Mouse (Mus musculus) lung, adult 2 months (tissue): Measurements from ENCODE around the gene Scn8a. TPM values are rescaled to one million over a fixed set of nuclear protein-coding genes. Genes with fewer than 3 reads are reported as not detected.
A peak's percentile ranks its signal among the peaks of the same experiment; 100 is the strongest.

Experiments
- DNase-seq: peaks from one replicate; pipeline ENCODE4 v3.0.0; 2022
- H3K4me1 ChIP-seq: fragments of 200-500 bp; 2 replicates; pipeline ENCODE4 v1.6.1; 2011; ENCODE audit warnings: low read length; ENCODE audit not compliant: control insufficient read depth, insufficient read depth
- H3K4me3 ChIP-seq: fragments of 200-500 bp; replicated peaks from 2 replicates; pipeline ENCODE3; 2011; ENCODE audit warnings: low read depth, mild to moderate bottlenecking, control low read depth, low read length; ENCODE audit errors: extremely low read depth
- CTCF ChIP-seq: fragments of 200-500 bp; IDR thresholded peaks from 2 replicates; pipeline ENCODE4 v1.5.1; 2011; ENCODE audit warnings: mild to moderate bottlenecking, low read length, control low read depth; ENCODE audit not compliant: insufficient read depth
- POLR2A ChIP-seq: fragments of 200-500 bp; IDR thresholded peaks from 2 replicates; pipeline ENCODE4 v1.6.1; 2011; ENCODE audit warnings: low read depth, mild to moderate bottlenecking, control low read depth, low read length, borderline replicate concordance; ENCODE audit errors: extremely low read depth
- WGBS: fragments of 180-500 bp; shearing (Covaris S2); methylation state at CpG from one replicate; pipeline ENCODE4 v1.1.7; 2018; 5-methylcytosine and 5-hydroxymethylcytosine counted together
- polyA plus RNA-seq: library from polyadenylated mRNA; depleted of rRNA; stranded (reverse); fragments of >200 nt; gene quantifications from 2 replicates; pipeline ENCODE4 v1.2.3, GENCODE M21; 2012

The Scn8a gene
- polyA plus RNA-seq, 1 experiment: 0.27 TPM

DNA sequence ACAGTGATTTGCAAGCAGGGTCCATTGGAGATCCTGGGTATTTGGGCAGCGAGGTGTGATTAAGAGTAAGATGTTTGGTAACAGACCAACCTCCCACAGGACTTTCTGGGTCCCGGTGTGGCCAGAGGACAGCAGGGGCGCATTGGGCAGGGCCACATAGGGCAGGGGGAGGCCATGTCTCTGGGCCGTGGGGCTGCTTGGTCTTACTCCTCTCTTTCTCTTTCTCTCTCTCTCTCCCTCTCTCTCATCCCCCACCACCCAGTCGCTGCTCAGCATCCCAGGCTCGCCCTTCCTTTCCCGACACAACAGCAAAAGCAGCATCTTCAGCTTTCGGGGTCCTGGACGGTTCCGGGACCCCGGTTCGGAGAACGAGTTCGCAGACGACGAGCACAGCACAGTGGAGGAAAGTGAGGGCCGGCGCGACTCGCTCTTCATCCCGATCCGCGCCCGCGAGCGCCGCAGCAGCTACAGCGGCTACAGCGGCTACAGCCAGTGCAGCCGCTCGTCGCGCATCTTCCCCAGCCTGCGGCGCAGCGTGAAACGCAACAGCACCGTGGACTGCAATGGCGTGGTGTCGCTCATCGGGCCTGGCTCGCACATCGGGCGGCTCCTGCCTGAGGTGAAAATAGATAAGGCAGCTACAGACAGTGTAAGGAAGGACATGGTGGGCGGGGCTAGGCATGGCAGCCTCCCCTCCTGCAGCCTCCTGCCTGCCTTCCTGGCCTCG, 113.9 kb downstream of the Scn8a start:
- Histone ChIP-seq H3K4me1 (no peaks in the 10 kb centered on the region), H3K4me3 (peak overlapping the region; percentile 20)
- TF ChIP-seq POLR2A (no peak), CTCF (no peak)
- peak; percentile 18 for DNase-seq
- 1% methylated on average over 46 of the region's 46 CpGs for WGBS

DNA sequence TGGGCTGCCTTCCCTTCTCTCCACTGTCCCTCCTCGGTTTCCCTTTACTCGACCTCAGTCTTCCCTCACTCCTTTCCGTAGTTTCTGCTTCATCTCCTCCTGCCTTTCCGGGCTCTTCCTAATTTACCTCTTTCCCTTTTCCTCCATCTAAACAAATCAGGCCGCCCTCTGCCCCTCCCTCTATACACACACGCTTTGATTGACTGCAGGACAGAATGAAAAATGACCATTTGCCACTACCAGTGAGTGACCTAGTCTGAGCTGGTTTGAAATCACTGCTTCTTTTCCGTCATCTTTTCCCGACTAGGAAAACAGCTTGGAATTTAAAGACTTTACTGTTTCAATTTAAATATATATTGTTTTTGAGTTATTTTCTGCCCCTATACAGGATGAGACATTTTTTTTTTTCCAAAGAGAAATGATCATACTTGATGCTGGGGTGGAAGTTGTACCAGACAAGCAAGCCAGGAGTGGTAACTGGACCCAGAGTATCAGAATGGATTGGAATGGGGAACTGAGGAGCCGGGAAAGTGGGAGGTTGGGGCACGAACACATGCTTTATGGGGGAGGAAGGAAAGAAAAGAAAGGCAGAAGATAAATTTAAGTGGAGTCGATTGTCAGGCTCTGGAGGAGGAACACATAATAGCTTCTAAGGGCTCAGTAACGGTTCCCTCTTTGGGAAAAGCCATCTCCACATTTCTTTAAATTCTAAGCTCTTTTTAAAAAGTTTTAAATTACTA, 114.7 kb downstream of the Scn8a start:
- 21% methylated on average over 12 of the region's 12 CpGs for WGBS
- Histone ChIP-seq H3K4me3 (peak overlapping the region; percentile 9), H3K4me1 (no peaks in the 10 kb centered on the region)
- DNase-seq: no peak
- TF ChIP-seq CTCF (no peak), POLR2A (no peak)

DNA sequence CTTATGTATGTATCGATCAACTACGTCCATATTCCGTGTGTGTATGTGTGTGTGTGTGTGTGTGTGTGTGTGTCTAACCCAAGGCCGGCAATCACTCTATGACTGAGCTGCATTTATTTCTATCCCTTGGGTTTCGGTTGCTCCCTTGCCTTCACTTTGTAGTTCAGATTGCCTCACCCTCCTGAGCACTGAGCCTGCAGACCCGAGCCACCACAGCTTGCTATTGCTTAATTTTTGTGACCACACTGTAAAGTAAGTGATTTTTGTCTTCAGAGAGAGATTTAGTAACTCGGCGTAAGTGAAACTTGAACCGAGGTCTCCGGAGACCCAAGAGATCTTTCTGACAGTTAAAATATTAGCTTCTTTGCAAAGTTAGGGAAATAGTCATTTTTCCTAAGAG, 116.8 kb downstream of the Scn8a start:
- H3K4me3 ChIP-seq: no peak overlapping the region
- WGBS: 82% methylated on average over 10 of the region's 10 CpGs
- TF ChIP-seq CTCF (no peak), POLR2A (no peak)
- H3K4me1 ChIP-seq: no peaks in the 10 kb centered on the region
- no peak for DNase-seq

DNA sequence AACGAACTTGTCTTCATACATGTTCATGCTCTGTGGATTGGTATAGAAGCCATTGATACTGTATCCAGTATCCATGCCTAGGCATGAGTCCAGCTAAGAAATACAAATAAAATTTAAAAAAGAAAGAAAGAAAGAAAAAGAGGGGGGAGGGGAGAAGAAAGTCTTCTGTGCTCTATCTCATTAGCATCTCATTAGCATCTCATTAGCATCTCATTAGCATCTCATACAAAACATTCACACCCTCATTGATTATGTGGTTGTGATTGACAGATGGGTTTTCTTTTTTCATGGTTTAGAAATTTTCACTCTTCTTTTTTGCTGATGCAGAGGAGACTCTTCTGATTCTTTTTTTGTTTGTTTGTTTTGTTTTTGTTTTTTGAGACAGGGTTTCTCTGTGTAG, 117.4 kb downstream of the Scn8a start:
- no peak for DNase-seq
- 92% methylated on average over 1 of the region's 1 CpGs for WGBS
- no peak overlapping the region for H3K4me3 ChIP-seq
- H3K4me1 ChIP-seq: no peaks in the 10 kb centered on the region
- TF ChIP-seq CTCF (no peak), POLR2A (no peak)

DNA sequence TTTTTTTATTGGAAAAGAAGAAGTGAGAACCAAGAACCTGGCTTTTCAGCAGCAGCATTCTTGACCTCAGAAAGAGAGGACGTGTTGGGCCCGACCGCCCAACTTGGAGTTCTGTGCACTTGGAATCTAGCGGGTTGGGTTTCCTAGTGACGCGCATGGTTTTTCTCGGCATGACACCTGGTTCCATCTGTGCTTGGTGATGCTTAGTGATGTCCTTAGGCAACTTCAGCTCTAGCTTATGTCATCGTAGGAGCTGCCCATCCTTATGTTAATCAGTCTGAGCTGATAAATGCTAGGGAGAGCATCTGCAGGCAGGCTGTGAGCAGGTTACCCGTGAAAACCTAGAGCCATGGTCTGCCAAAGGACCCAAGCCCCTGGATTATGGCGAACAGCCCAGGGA, 120.6 kb downstream of the Scn8a start:
- H3K4me3 ChIP-seq: no peak overlapping the region
- WGBS: 88% methylated on average over 10 of the region's 10 CpGs
- no peak for DNase-seq
- no peaks in the 10 kb centered on the region for H3K4me1 ChIP-seq
- TF ChIP-seq POLR2A: no peak
- TF ChIP-seq CTCF: no peak

DNA sequence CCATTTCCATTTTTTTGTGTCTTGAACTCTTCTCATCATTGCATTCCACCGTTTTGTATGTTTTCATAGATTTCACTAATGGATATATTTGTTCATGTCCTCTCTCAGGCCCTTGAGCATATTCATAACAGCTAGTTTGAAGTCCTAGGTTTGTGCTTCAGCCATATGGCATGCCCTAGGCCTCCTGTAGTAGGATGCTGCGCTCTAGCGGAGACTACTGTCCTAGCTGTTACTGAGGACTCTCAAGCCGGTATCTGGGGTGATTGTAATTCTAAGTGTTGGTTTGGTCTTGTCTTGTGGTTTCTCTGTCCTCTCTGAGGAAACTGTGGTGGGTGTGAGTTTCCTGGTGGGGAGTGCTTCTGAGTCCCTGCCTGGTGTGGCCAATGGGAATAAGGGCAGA, 127.4 kb downstream of the Scn8a start:
- Histone ChIP-seq H3K4me1 (no peaks in the 10 kb centered on the region), H3K4me3 (no peak overlapping the region)
- TF ChIP-seq CTCF: peak; percentile 53; the same call in 1 of the 2 replicates
- TF ChIP-seq POLR2A: no peak
- WGBS: 31% methylated on average over 4 of the region's 4 CpGs
- no peak for DNase-seq

DNA sequence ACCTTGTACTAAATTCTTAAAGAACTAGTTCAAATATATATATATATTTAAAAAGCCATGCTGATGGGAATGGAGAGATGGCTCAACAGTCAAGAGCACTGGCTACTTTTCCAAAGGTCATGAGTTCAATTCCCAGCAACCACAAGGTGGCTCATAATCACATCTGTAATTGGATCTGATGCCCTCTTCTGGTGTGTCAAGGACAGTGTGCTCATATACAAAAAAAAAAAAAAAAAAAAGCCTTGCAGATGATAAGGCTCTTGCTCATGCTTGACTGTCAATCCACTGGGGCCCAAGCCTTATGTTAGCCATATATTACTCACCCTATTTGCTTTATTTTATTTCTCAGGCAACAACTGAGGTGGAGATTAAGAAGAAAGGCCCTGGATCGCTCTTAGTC, 132.0 kb downstream of the Scn8a start:
- TF ChIP-seq CTCF: no peak
- TF ChIP-seq POLR2A: no peak
- H3K4me1 ChIP-seq: peaks cover 2% of the 10 kb centered on the region; the same call in 1 of the 2 replicates
- DNase-seq: no peak
- WGBS: 93% methylated on average over 1 of the region's 1 CpGs
- H3K4me3 ChIP-seq: no peak overlapping the region

DNA sequence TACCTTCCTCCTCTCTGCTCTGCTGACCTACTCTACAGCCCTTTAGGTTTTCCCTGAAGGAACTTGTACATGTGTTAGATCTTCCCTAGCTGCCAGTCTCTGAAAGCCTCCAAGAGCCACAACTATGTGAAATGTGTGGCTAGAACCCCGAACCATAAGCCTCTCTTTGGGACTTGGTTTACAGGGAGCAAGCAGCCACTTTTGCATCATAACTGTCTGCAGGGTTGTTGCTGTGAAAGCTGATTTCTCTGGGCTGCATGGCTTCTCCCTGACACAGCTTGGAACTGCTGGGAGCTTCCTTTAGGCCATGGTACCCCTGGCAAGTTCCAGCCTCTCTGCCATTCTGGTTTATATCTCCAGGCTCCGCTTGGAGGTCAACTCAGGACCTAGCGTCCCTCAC, 132.8 kb downstream of the Scn8a start:
- TF ChIP-seq CTCF (no peak), POLR2A (no peak)
- no peak for DNase-seq
- no peak overlapping the region for H3K4me3 ChIP-seq
- WGBS: 94% methylated on average over 3 of the region's 3 CpGs
- peaks cover 2% of the 10 kb centered on the region; the same call in 1 of the 2 replicates for H3K4me1 ChIP-seq

DNA sequence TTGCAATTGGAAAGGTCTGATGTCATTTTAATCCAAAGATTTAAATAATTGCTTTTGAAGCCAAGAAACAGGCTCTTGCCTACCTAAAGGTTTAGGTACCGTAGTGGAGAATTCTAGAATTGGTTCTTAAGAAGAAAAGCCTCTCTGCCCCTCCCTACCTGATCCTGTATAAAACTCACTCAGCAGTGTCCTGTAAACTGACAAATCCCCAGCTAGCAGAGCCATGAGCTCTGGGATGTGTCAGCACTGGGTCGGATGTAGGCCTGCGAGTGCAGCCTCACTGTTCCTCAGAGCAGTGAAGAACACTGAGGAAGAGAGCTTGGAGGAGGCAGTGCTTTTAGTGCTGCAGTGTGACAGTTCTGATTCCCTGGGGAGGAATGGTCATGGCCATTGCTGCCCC, 134.9 kb downstream of the Scn8a start:
- TF ChIP-seq CTCF: no peak
- TF ChIP-seq POLR2A: no peak
- DNase-seq: no peak
- Histone ChIP-seq H3K4me1 (peaks cover 2% of the 10 kb centered on the region; the same call in 1 of the 2 replicates), H3K4me3 (no peak overlapping the region)
- WGBS: 81% methylated on average over 3 of the region's 3 CpGs

DNA sequence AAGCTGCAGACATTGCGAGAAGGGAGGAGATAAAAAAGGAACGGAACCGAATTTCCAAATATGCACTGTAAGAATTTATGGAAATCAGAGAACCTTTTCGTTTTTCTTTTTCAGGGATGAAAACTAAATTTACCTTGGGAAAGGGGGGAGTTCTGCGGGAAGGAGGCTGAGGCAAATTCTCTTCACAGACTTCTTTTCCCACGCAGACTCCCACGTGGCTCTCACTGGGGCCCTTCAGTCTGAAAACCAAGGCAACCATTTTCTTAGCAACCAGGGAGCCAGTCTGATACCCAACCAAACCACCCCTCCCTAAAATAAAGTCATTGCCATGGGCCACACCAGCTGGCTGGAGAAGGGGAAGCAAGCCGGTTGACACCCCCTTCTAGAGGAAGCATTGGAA, 136.1 kb downstream of the Scn8a start:
- 84% methylated on average over 8 of the region's 8 CpGs for WGBS
- Histone ChIP-seq H3K4me3 (no peak overlapping the region), H3K4me1 (peaks cover 2% of the 10 kb centered on the region; the same call in 1 of the 2 replicates)
- no peak for DNase-seq
- TF ChIP-seq CTCF (no peak), POLR2A (no peak)
